Mouse (Mus musculus): ENCODE measurements around the gene Kmt2b. TPM values are rescaled to one million over a fixed set of nuclear protein-coding genes. Genes with fewer than 3 reads are reported as not detected.

The Kmt2b gene
- total and polyA plus RNA-seq, 2 experiments from 2014 or later, result 5.2 to 31.2 TPM

DNA sequence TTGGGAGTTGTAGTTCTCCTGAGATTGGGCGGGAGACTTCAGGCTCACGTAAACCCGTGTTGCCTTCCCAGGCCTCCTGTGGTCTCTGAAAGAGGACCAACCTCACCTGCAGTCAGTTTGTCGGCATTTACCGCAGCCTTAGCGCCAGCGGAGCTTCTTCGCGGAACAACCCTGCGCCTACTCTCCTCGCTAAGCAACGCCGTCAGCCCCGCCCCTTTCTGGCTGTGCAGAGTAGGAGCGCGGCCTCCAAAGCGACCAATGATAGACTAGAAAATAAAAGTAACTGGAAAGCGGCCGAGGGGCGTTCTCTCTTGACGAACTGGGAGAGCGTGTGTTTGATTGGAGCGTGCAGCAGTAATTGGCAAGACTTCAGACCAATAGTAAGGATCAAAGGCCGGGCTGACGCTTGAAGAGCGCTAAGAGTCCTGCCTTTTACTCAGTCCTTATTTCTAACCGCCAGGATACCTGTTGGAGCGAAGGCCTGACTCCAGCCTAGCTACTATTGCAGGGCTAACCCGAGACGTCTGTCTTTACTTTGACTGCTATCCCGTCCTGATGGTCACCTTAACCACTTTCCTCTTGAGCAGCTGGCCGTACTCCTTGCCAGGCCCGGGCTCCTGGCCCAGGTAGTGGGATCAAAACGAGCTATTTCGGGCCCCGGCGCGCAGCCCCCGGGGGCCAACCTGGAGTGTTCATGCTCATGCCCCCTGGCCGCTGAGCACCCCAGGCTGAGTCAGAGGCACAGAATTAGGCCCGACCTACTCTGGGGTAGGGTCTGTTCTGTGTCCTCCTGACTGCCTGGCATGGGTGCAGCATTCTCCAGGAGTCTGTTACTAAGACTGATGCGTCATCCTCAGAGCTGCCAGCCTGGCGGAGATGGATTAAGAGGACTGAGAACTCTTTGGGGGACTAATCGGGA is 36.2 kb downstream of the Kmt2b start, which contains the start of the genes Hspb6 and Proser3:
Gene Hspb6 (plus strand): TSS at position 77 of the 919 bp plus-strand sequence.
Gene Proser3 (minus strand): TSS at position 198 of the 919 bp plus-strand sequence.
- Histone ChIP-seq H3K36me3 (ENCODE audit: insufficient read depth) (peaks cover 36% of the 10 kb centered on the region), H3K4me1 (ENCODE audit: insufficient read depth) (peaks cover 10% of the 10 kb centered on the region; the same call in 1 of the 2 replicates), H3K9ac (peak within 1 kb of the TSS; percentile 53), H3K4me2 (ENCODE audit: low read depth) (peak within 1 kb of the TSS; percentile 75), H3K27me3 (ENCODE audit: insufficient read depth, low read length) (no peaks in the 10 kb centered on the region), H3K4me3 (ENCODE audit: low read depth, low read length) (peak within 1 kb of the TSS; percentile 55), H3K27ac (ENCODE audit: low read depth, low read length) (peak within 1 kb of the TSS; percentile 93), H3K9me3 (ENCODE audit: low read length) (no peaks in the 10 kb centered on the region)
- DNase-seq (peak; percentile 99), ATAC-seq (peak; percentile 97)
- peak; percentile 23; the same call in 1 of the 2 replicates for TF ChIP-seq CTCF (IDR thresholded peaks at IDR 0.05; ENCODE audit: low read depth)
- WGBS, result 2% methylated on average over 44 of the region's 44 CpGs

- 1% methylated on average over 10 of the region's 10 CpGs for WGBS
- Histone ChIP-seq H3K9me3 (ENCODE audit: low read length) (no peaks in the 10 kb centered on the region), H3K4me1 (ENCODE audit: insufficient read depth) (peaks cover 10% of the 10 kb centered on the region; the same call in 1 of the 2 replicates), H3K4me2 (ENCODE audit: low read depth) (peak overlapping the region; percentile 75), H3K9ac (peak overlapping the region; percentile 53), H3K27ac (ENCODE audit: low read depth, low read length) (peak overlapping the region; percentile 93), H3K36me3 (ENCODE audit: insufficient read depth) (peaks cover 28% of the 10 kb centered on the region), H3K4me3 (ENCODE audit: low read depth, low read length) (peak overlapping the region; percentile 55), H3K27me3 (ENCODE audit: insufficient read depth, low read length) (no peaks in the 10 kb centered on the region)
- TF ChIP-seq CTCF (IDR thresholded peaks at IDR 0.05; ENCODE audit: low read depth), result peak; percentile 63
- DNase-seq (no peak), ATAC-seq (peak; percentile 73)
These were observed 37.0 kb downstream of the Kmt2b start for GRCm38 (mm10) chr7:30551445-30552101.

DNA sequence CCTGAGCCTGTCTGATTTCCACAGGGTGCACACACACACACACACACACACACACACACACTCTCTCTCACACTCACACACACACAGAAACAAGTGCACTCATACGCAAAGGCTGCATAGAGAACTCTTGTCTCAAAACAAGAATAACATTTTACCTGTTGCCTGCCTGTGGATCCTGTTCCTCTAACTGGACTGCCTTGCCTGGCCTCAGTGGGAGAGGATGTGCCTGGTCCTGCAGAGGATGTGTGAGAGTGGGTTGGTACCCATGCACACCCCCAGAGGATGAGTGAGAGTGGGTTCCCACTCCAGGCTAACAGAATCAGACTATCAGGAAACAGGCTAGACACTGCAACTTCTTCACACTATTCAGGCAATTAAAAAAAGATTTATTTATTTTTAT is 37.9 kb downstream of the Kmt2b start:
- no peaks in the 10 kb centered on the region for H3K27me3 ChIP-seq (ENCODE audit: insufficient read depth, low read length)
- peaks cover 26% of the 10 kb centered on the region for H3K36me3 ChIP-seq (ENCODE audit: insufficient read depth)
- TF ChIP-seq CTCF (IDR thresholded peaks at IDR 0.05; ENCODE audit: low read depth), result no peak
- WGBS, result 95% methylated on average over 1 of the region's 1 CpGs
- DNase-seq, result no peak
- H3K4me1 ChIP-seq (ENCODE audit: insufficient read depth), result peaks cover 10% of the 10 kb centered on the region; the same call in 1 of the 2 replicates
- ATAC-seq, result no peak
- no peak overlapping the region for H3K4me2 ChIP-seq (ENCODE audit: low read depth)
- no peak overlapping the region for H3K9ac ChIP-seq
- no peaks in the 10 kb centered on the region for H3K9me3 ChIP-seq (ENCODE audit: low read length)
- no peak overlapping the region for H3K4me3 ChIP-seq (ENCODE audit: low read depth, low read length)
- no peak overlapping the region for H3K27ac ChIP-seq (ENCODE audit: low read depth, low read length)

GRCm38 (mm10) chr7:30549880-30550279 is 38.6 kb downstream of the Kmt2b start:
- ATAC-seq (no peak), DNase-seq (no peak)
- TF ChIP-seq CTCF (IDR thresholded peaks at IDR 0.05; ENCODE audit: low read depth), result no peak
- Histone ChIP-seq H3K9ac (no peak overlapping the region), H3K4me2 (ENCODE audit: low read depth) (no peak overlapping the region), H3K9me3 (ENCODE audit: low read length) (no peaks in the 10 kb centered on the region), H3K4me1 (ENCODE audit: insufficient read depth) (peaks cover 10% of the 10 kb centered on the region; the same call in 1 of the 2 replicates), H3K36me3 (ENCODE audit: insufficient read depth) (peaks cover 19% of the 10 kb centered on the region), H3K27ac (ENCODE audit: low read depth, low read length) (no peak overlapping the region), H3K4me3 (ENCODE audit: low read depth, low read length) (no peak overlapping the region), H3K27me3 (ENCODE audit: insufficient read depth, low read length) (no peaks in the 10 kb centered on the region)
- 88% methylated on average over 2 of the region's 2 CpGs for WGBS

GRCm38 (mm10) chr7:30544327-30544726 is 44.2 kb downstream of the Kmt2b start:
- 89% methylated on average over 2 of the region's 2 CpGs for WGBS

DNA sequence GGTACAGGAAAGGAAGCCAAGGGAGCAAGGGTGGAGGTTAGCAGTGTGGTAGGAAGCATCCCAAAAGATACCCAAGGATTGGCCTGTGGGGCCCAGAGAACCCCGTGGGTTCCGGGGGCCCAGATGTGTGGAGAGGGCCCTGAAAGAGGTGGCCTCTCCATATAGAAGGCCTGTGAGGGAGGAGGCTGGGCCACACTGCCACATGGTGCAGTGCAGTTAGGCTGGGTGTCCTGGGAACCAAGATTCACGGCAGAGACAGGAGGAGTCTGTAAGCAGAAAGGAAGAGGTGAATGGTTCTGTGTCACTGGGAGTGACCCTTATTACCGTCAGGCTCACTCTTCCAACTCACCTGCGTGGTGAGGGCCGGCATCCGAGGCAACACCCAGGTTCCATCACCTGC is 48.0 kb downstream of the Kmt2b start:
- Histone ChIP-seq H3K9ac (no peak overlapping the region), H3K27me3 (ENCODE audit: insufficient read depth, low read length) (no peaks in the 10 kb centered on the region), H3K9me3 (ENCODE audit: low read length) (no peaks in the 10 kb centered on the region), H3K4me3 (ENCODE audit: low read depth, low read length) (no peak overlapping the region), H3K36me3 (ENCODE audit: insufficient read depth) (peaks cover 10% of the 10 kb centered on the region; the same call in 1 of the 2 replicates), H3K4me2 (ENCODE audit: low read depth) (no peak overlapping the region), H3K27ac (ENCODE audit: low read depth, low read length) (no peak overlapping the region), H3K4me1 (ENCODE audit: insufficient read depth) (0 out of 2 replicates have a peak, but pooled peaks cover under 1% of the 10 kb centered on the region)
- no peak for TF ChIP-seq CTCF (IDR thresholded peaks at IDR 0.05; ENCODE audit: low read depth)
- ATAC-seq (no peak), DNase-seq (no peak)
- WGBS, result 88% methylated on average over 7 of the region's 7 CpGs

More at GRCm38 (mm10) chr7:30544327-30544726, 44.2 kb downstream of the Kmt2b start:
- Histone ChIP-seq H3K9me3 (ENCODE audit: low read length) (no peaks in the 10 kb centered on the region), H3K36me3 (ENCODE audit: insufficient read depth) (peaks cover 22% of the 10 kb centered on the region), H3K27me3 (ENCODE audit: insufficient read depth, low read length) (no peaks in the 10 kb centered on the region), H3K9ac (no peak overlapping the region), H3K4me2 (ENCODE audit: low read depth) (no peak overlapping the region), H3K27ac (ENCODE audit: low read depth, low read length) (no peak overlapping the region), H3K4me3 (ENCODE audit: low read depth, low read length) (no peak overlapping the region), H3K4me1 (ENCODE audit: insufficient read depth) (no peaks in the 10 kb centered on the region)
- ATAC-seq, result no peak
- no peak for DNase-seq
- no peak for TF ChIP-seq CTCF (IDR thresholded peaks at IDR 0.05; ENCODE audit: low read depth)
